Mouse (Mus musculus): ENCODE results near the gene Capn5. TPM values are rescaled to one million over a fixed set of nuclear protein-coding genes. Genes with fewer than 3 reads are reported as not detected.

The Capn5 gene
- total RNA-seq, 1 experiment from 2014 or later, result 7.6 TPM

GRCm38 (mm10) chr7:98178560-98179231 is 622 bp upstream of the Capn5 start:
- ATAC-seq (ENCODE audit: extremely low read depth, insufficient number of reproducible peaks, low FRiP score, poor library complexity, severe bottlenecking), result no peak

- ATAC-seq (ENCODE audit: extremely low read depth, insufficient number of reproducible peaks, low FRiP score, poor library complexity, severe bottlenecking), result no peak
Observed at GRCm38 (mm10) chr7:98177566-98177928, 527 bp downstream of the Capn5 start.

- ATAC-seq (ENCODE audit: extremely low read depth, insufficient number of reproducible peaks, low FRiP score, poor library complexity, severe bottlenecking), result no peak
Observed at GRCm38 (mm10) chr7:98177071-98177485, 996 bp downstream of the Capn5 start.

GRCm38 (mm10) chr7:98176322-98177070 is 1.6 kb downstream of the Capn5 start:
- ATAC-seq (ENCODE audit: extremely low read depth, insufficient number of reproducible peaks, low FRiP score, poor library complexity, severe bottlenecking), result no peak

- ATAC-seq (ENCODE audit: extremely low read depth, insufficient number of reproducible peaks, low FRiP score, poor library complexity, severe bottlenecking), result no peak
Observed at GRCm38 (mm10) chr7:98174883-98175755, 3.0 kb downstream of the Capn5 start.

GRCm38 (mm10) chr7:98173408-98173807 is 4.7 kb downstream of the Capn5 start:
- no peak for ATAC-seq (ENCODE audit: extremely low read depth, insufficient number of reproducible peaks, low FRiP score, poor library complexity, severe bottlenecking)

- no peak for ATAC-seq (ENCODE audit: extremely low read depth, insufficient number of reproducible peaks, low FRiP score, poor library complexity, severe bottlenecking)
Observed at GRCm38 (mm10) chr7:98172661-98173060, 5.4 kb downstream of the Capn5 start.

- ATAC-seq (ENCODE audit: extremely low read depth, insufficient number of reproducible peaks, low FRiP score, poor library complexity, severe bottlenecking), result no peak
Observed at GRCm38 (mm10) chr7:98171141-98172073, 6.7 kb downstream of the Capn5 start.

GRCm38 (mm10) chr7:98164999-98165528 is 13.0 kb downstream of the Capn5 start:
- ATAC-seq (ENCODE audit: extremely low read depth, insufficient number of reproducible peaks, low FRiP score, poor library complexity, severe bottlenecking), result peak; percentile 81

GRCm38 (mm10) chr7:98164382-98164998 is 13.6 kb downstream of the Capn5 start:
- ATAC-seq (ENCODE audit: extremely low read depth, insufficient number of reproducible peaks, low FRiP score, poor library complexity, severe bottlenecking), result no peak

GRCm38 (mm10) chr7:98163700-98164099 is 14.4 kb downstream of the Capn5 start:
- no peak for ATAC-seq (ENCODE audit: extremely low read depth, insufficient number of reproducible peaks, low FRiP score, poor library complexity, severe bottlenecking)

GRCm38 (mm10) chr7:98162239-98162638 is 15.8 kb downstream of the Capn5 start:
- no peak for ATAC-seq (ENCODE audit: extremely low read depth, insufficient number of reproducible peaks, low FRiP score, poor library complexity, severe bottlenecking)

GRCm38 (mm10) chr7:98160041-98160740 is 17.9 kb downstream of the Capn5 start:
- ATAC-seq (ENCODE audit: extremely low read depth, insufficient number of reproducible peaks, low FRiP score, poor library complexity, severe bottlenecking), result no peak

GRCm38 (mm10) chr7:98158481-98158880 is 19.6 kb downstream of the Capn5 start:
- no peak for ATAC-seq (ENCODE audit: extremely low read depth, insufficient number of reproducible peaks, low FRiP score, poor library complexity, severe bottlenecking)

- no peak for ATAC-seq (ENCODE audit: extremely low read depth, insufficient number of reproducible peaks, low FRiP score, poor library complexity, severe bottlenecking)
Observed at GRCm38 (mm10) chr7:98157636-98158332, 20.3 kb downstream of the Capn5 start.

GRCm38 (mm10) chr7:98156280-98156665 is 21.8 kb downstream of the Capn5 start:
- ATAC-seq (ENCODE audit: extremely low read depth, insufficient number of reproducible peaks, low FRiP score, poor library complexity, severe bottlenecking), result no peak

Data from neutrophil, adult 5-6 weeks (primary cell).